Mouse (Mus musculus) liver, embryonic 12.5 days (tissue): ENCODE data around the gene Ube2d3. TPM values are rescaled to one million over a fixed set of nuclear protein-coding genes. Genes with fewer than 3 reads are reported as not detected.

Experiments
- ATAC-seq: fragments of 200-750 bp; cut with Nextera tagmentation; 2 replicates; pipeline ENCODE4 v1.8.0; 2017; ENCODE audit warnings: moderate number of reproducible peaks, mild to moderate bottlenecking, moderate library complexity
- H3K27ac ChIP-seq: fragments of 300-500 bp; sonication (generic); 2 replicates; pipeline ENCODE4 v1.5.1; 2016; ENCODE audit warnings: mild to moderate bottlenecking
- H3K27me3 ChIP-seq: fragments of 300-500 bp; sonication (generic); replicated peaks from 2 replicates; pipeline ENCODE4 v1.6.1; 2016; ENCODE audit warnings: mild to moderate bottlenecking, moderate library complexity
- H3K36me3 ChIP-seq: fragments of 300-500 bp; sonication (generic); 2 replicates; pipeline ENCODE4 v1.6.1; 2016; ENCODE audit warnings: mild to moderate bottlenecking, moderate library complexity
- H3K4me1 ChIP-seq: fragments of 300-500 bp; sonication (generic); 2 replicates; pipeline ENCODE4 v1.6.1; 2016
- H3K4me2 ChIP-seq: fragments of 300-500 bp; sonication (generic); 2 replicates; pipeline ENCODE4 v1.6.1; 2016; ENCODE audit warnings: mild to moderate bottlenecking, moderate library complexity
- H3K4me3 ChIP-seq: fragments of 300-500 bp; sonication (generic); 2 replicates; pipeline ENCODE4 v1.5.1; 2016; ENCODE audit warnings: mild to moderate bottlenecking, moderate library complexity
- H3K9ac ChIP-seq: fragments of 300-500 bp; sonication (generic); 2 replicates; pipeline ENCODE4 v1.6.1; 2016; ENCODE audit warnings: mild to moderate bottlenecking, moderate library complexity
- H3K9me3 ChIP-seq: fragments of 300-500 bp; sonication (generic); replicated peaks from 2 replicates; pipeline ENCODE4 v1.6.1; 2016; ENCODE audit warnings: mild to moderate bottlenecking, moderate library complexity
- WGBS: fragments of 180-500 bp; shearing (Covaris S2); methylation state at CpG from one replicate; pipeline ENCODE4 v1.1.7; 2016; ENCODE audit not compliant: insufficient replicate concordance; 5-methylcytosine and 5-hydroxymethylcytosine counted together
- polyA plus RNA-seq: library from polyadenylated mRNA; unstranded; fragments of >200 nt; fragmentation: Nextera tagmentation; extraction: Ambion mirVana; gene quantifications from 2 replicates; pipeline ENCODE4 v1.2.1, GENCODE M21; 2016

Gene Ube2d3
- polyA plus RNA-seq, 1 experiment from 2014 or later = 332 TPM

GRCm38 (mm10) chr3:135411824-135412223 is 26.1 kb upstream of the Ube2d3 start:
- Histone ChIP-seq H3K4me1 (peaks cover 9% of the 10 kb centered on the region; the same call in 1 of the 2 replicates), H3K27me3 (no peaks in the 10 kb centered on the region), H3K4me3 (no peak overlapping the region), H3K27ac (no peak overlapping the region), H3K4me2 (no peak overlapping the region), H3K9me3 (no peaks in the 10 kb centered on the region), H3K36me3 (peaks cover 38% of the 10 kb centered on the region), H3K9ac (no peak overlapping the region)
- 80% methylated on average over 9 of the region's 9 CpGs for WGBS
- no peak for ATAC-seq

- 76% methylated on average over 3 of the region's 3 CpGs for WGBS
- Histone ChIP-seq H3K9me3 (no peaks in the 10 kb centered on the region), H3K36me3 (peaks cover 17% of the 10 kb centered on the region), H3K4me3 (no peak overlapping the region), H3K4me1 (peaks cover 34% of the 10 kb centered on the region), H3K4me2 (no peak overlapping the region), H3K9ac (no peak overlapping the region), H3K27me3 (no peaks in the 10 kb centered on the region), H3K27ac (no peak overlapping the region)
- ATAC-seq = no peak
These were observed 20.7 kb upstream of the Ube2d3 start for GRCm38 (mm10) chr3:135417245-135417644.

- ATAC-seq = no peak
- Histone ChIP-seq H3K27me3 (no peaks in the 10 kb centered on the region), H3K9ac (no peak overlapping the region), H3K4me3 (no peak overlapping the region), H3K9me3 (no peaks in the 10 kb centered on the region), H3K27ac (no peak overlapping the region), H3K36me3 (peaks cover 17% of the 10 kb centered on the region), H3K4me1 (peaks cover 34% of the 10 kb centered on the region), H3K4me2 (no peak overlapping the region)
- WGBS = 44% methylated on average over 3 of the region's 3 CpGs
These were observed 20.1 kb upstream of the Ube2d3 start for GRCm38 (mm10) chr3:135417799-135418198.

GRCm38 (mm10) chr3:135420542-135421309 is 17.2 kb upstream of the Ube2d3 start:
- Histone ChIP-seq H3K9ac (peak overlapping the region; percentile 86; the same call in 1 of the 2 replicates), H3K4me3 (peak overlapping the region; percentile 84; the same call in 1 of the 2 replicates), H3K9me3 (no peaks in the 10 kb centered on the region), H3K27me3 (no peaks in the 10 kb centered on the region), H3K4me2 (peak overlapping the region; percentile 79), H3K36me3 (peaks cover 21% of the 10 kb centered on the region), H3K4me1 (peaks cover 35% of the 10 kb centered on the region), H3K27ac (peak overlapping the region; percentile 78)
- 55% methylated on average over 9 of the region's 9 CpGs for WGBS
- ATAC-seq = no peak

DNA sequence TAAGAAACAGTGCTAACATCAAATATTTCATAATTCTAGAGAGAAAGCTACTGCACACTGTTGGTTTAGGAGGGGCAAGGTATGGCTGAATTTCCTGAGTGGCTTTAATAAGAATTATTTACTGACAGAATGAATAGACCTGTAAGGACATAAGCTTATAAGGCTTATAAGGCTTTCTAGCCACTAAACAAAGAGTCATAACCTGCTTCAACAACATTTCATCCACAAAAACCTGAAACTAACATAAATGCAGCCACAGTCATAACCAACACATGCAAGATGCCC is 16.7 kb upstream of the Ube2d3 start:
- H3K4me1 ChIP-seq = peaks cover 35% of the 10 kb centered on the region
- H3K36me3 ChIP-seq = peaks cover 20% of the 10 kb centered on the region
- H3K9ac ChIP-seq = peak overlapping the region; percentile 86
- H3K4me3 ChIP-seq = peak overlapping the region; percentile 84
- ATAC-seq = no peak
- peak overlapping the region; percentile 78 for H3K27ac ChIP-seq
- no peaks in the 10 kb centered on the region for H3K27me3 ChIP-seq
- H3K9me3 ChIP-seq = no peaks in the 10 kb centered on the region
- H3K4me2 ChIP-seq = peak overlapping the region; percentile 79

DNA sequence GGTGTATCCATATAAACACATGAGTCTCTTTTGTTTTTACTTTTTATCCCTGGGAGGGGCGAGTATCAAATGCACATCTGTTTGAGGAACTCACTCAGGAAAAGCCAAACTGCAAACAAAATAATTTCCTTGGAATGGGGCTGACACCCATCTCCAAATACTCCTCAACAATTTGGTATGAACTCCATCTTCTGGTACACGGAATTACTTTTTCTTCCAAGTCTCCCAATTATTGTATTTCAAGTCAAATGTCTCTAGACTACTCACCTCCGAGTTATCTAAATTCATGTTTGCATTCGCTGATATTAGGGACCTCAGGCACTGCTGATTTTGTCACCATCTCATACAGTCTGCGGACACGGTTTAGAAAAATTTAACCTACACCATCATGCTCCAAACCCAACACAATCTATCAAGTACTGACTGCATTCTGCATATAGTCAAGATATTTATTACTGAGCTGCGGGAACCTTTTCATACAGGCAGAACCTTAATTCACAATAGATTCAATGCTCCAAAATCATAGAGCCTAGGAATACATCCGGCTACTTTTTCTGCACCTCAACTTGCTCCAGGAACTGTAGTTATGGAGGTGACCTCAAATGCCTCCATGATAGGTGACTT is 15.6 kb upstream of the Ube2d3 start:
- Histone ChIP-seq H3K9ac (peak overlapping the region; percentile 86), H3K4me1 (peaks cover 35% of the 10 kb centered on the region), H3K4me3 (peak overlapping the region; percentile 84), H3K27me3 (no peaks in the 10 kb centered on the region), H3K27ac (peak overlapping the region; percentile 92), H3K9me3 (no peaks in the 10 kb centered on the region), H3K4me2 (peak overlapping the region; percentile 79), H3K36me3 (peaks cover 14% of the 10 kb centered on the region; the same call in 1 of the 2 replicates)
- ATAC-seq = no peak
- WGBS = 10% methylated on average over 8 of the region's 8 CpGs

- under 1% methylated on average over 81 of the region's 103 CpGs for WGBS
- Histone ChIP-seq H3K36me3 (peaks cover 8% of the 10 kb centered on the region; the same call in 1 of the 2 replicates), H3K4me2 (peak overlapping the region; percentile 79), H3K4me3 (peak overlapping the region; percentile 84), H3K4me1 (peaks cover 29% of the 10 kb centered on the region), H3K9ac (peak overlapping the region; percentile 86), H3K27me3 (no peaks in the 10 kb centered on the region), H3K27ac (peak overlapping the region; percentile 92), H3K9me3 (no peaks in the 10 kb centered on the region)
- ATAC-seq = peak; percentile 96
These were observed 14.9 kb upstream of the Ube2d3 start for GRCm38 (mm10) chr3:135422856-135423607.

GRCm38 (mm10) chr3:135423608-135424212 is 14.2 kb upstream of the Ube2d3 start, which contains the start of gene Cisd2:
TSS of gene Cisd2 (minus strand) at chr3:135423925.
- Histone ChIP-seq H3K4me2 (peak within 1 kb of the TSS; percentile 79), H3K4me3 (peak within 1 kb of the TSS; percentile 84), H3K9ac (peak within 1 kb of the TSS; percentile 86), H3K27me3 (no peaks in the 10 kb centered on the region), H3K9me3 (no peaks in the 10 kb centered on the region), H3K27ac (peak within 1 kb of the TSS; percentile 92), H3K36me3 (peaks cover 14% of the 10 kb centered on the region), H3K4me1 (peaks cover 29% of the 10 kb centered on the region)
- peak; percentile 8; the same call in 1 of the 2 replicates for ATAC-seq
- 2% methylated on average over 8 of the region's 8 CpGs for WGBS

DNA sequence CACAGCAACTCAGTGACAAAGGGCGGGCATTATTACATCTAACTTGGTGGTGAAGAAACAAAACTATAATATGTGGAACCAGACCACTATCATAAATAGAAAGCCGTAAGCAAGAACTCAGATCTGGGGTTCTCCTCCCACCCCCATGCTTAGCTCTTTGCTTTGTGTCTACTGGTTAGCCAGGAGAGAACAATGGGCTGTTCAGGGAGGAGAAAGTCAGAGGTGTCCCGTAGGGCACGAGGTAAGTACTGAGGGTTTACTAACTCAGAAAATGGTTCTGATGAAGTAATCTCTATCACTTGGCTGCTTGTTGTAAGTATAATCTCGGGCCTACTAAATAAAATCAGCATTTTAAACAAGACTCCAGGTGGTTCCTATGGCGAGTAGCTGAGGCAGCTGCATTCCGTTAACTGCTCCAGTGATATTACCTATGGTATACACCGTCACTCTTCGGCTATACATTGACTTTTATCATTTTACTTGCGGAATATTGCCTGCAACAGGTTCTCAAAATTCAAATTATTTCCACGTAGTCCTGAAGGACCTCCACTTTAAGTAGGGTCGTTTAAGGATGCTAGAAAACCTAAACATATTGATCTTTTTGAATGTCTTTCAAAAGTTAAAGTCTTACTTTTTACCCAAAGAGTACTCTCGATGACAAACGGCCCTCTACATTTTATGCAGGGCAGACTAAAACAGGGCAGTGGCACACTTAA is 890 bp upstream of the Ube2d3 start:
- no peaks in the 10 kb centered on the region for H3K9me3 ChIP-seq
- H3K27me3 ChIP-seq = no peaks in the 10 kb centered on the region
- peak overlapping the region; percentile 81 for H3K4me2 ChIP-seq
- H3K27ac ChIP-seq = peak overlapping the region; percentile 76
- peaks cover 23% of the 10 kb centered on the region for H3K4me1 ChIP-seq
- H3K4me3 ChIP-seq = peak overlapping the region; percentile 78
- no peak for ATAC-seq
- H3K36me3 ChIP-seq = peaks cover 12% of the 10 kb centered on the region; the same call in 1 of the 2 replicates
- WGBS = 59% methylated on average over 14 of the region's 14 CpGs
- peak overlapping the region; percentile 74 for H3K9ac ChIP-seq

DNA sequence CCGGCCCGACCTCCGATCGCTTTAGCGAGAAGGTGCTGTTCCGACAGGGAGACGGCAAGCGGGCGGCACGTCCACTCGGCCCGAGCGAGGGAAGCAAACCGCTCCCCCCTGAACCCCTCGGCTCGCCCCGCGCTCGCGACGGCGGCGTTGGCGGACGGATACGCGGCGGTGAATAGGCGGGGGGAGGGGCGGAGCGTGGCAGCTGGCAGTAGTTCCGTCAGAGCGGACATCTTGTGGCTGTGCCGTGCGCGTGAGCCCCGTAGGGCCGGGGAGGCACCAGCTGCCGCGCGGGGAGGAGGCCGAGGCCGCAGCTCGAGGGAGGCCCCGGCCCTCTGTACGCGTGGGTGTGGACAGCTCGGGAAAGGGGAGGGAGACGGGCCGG is 573 bp downstream of the Ube2d3 start:
- peak overlapping the region; percentile 78 for H3K4me3 ChIP-seq
- H3K9ac ChIP-seq = peak overlapping the region; percentile 97
- 2% methylated on average over 46 of the region's 50 CpGs for WGBS
- no peaks in the 10 kb centered on the region for H3K9me3 ChIP-seq
- peak; percentile 65 for ATAC-seq
- H3K27ac ChIP-seq = peak overlapping the region; percentile 100
- no peaks in the 10 kb centered on the region for H3K27me3 ChIP-seq
- peak overlapping the region; percentile 81 for H3K4me2 ChIP-seq
- peaks cover 22% of the 10 kb centered on the region for H3K36me3 ChIP-seq
- peaks cover 34% of the 10 kb centered on the region for H3K4me1 ChIP-seq

- no peaks in the 10 kb centered on the region for H3K27me3 ChIP-seq
- H3K4me2 ChIP-seq = peak overlapping the region; percentile 81
- peaks cover 26% of the 10 kb centered on the region for H3K36me3 ChIP-seq
- no peaks in the 10 kb centered on the region for H3K9me3 ChIP-seq
- H3K27ac ChIP-seq = peak overlapping the region; percentile 100
- ATAC-seq = peak; percentile 68
- H3K4me1 ChIP-seq = peaks cover 38% of the 10 kb centered on the region
- peak overlapping the region; percentile 97 for H3K9ac ChIP-seq
- WGBS = under 1% methylated on average over 51 of the region's 76 CpGs
- H3K4me3 ChIP-seq = peak overlapping the region; percentile 78
These were observed 1.1 kb downstream of the Ube2d3 start for GRCm38 (mm10) chr3:135438913-135439531.
